Mouse (Mus musculus): ENCODE data around the gene Rnf215. TPM values are rescaled to one million over a fixed set of nuclear protein-coding genes. Genes with fewer than 3 reads are reported as not detected.
"Not testable (repeated sequence)": the region's sequence is repeated elsewhere in the genome, so short reads cannot be mapped to it uniquely, and the experiment has no call there.

Rnf215 gene
- polyA plus RNA-seq, 1 experiment from 2014 or later: 46.4 TPM

- H3K27me3 ChIP-seq: no peaks in the 10 kb centered on the region
- H3K4me3 ChIP-seq: no peak overlapping the region
- H3K9ac ChIP-seq: no peak overlapping the region
- ATAC-seq (ENCODE audit: low FRiP score, low read depth): no peak
- no peak overlapping the region for H3K27ac ChIP-seq (replicated peaks)
- H3K4me2 ChIP-seq: no peak overlapping the region
- 74% methylated on average over 7 of the region's 7 CpGs for WGBS
- no peaks in the 10 kb centered on the region for H3K36me3 ChIP-seq
- H3K4me1 ChIP-seq (replicated peaks): peaks cover 30% of the 10 kb centered on the region
- H3K9me3 ChIP-seq: no peaks in the 10 kb centered on the region
Observed at GRCm38 (mm10) chr11:4098816-4099215, 36.2 kb upstream of the Rnf215 start.

- H3K27ac ChIP-seq (replicated peaks): no peak overlapping the region
- no peaks in the 10 kb centered on the region for H3K27me3 ChIP-seq
- no peaks in the 10 kb centered on the region for H3K36me3 ChIP-seq
- peaks cover 26% of the 10 kb centered on the region for H3K4me1 ChIP-seq (replicated peaks)
- no peak overlapping the region for H3K9ac ChIP-seq
- H3K9me3 ChIP-seq: no peaks in the 10 kb centered on the region
- 65% methylated on average over 3 of the region's 3 CpGs for WGBS
- H3K4me3 ChIP-seq: no peak overlapping the region
- no peak for ATAC-seq (ENCODE audit: low FRiP score, low read depth)
- no peak overlapping the region for H3K4me2 ChIP-seq
Observed at GRCm38 (mm10) chr11:4099447-4099846, 35.6 kb upstream of the Rnf215 start.

GRCm38 (mm10) chr11:4101851-4102250 lies 33.2 kb upstream of the Rnf215 start:
- Histone ChIP-seq H3K4me1 (replicated peaks) (peaks cover 11% of the 10 kb centered on the region), H3K9me3 (no peaks in the 10 kb centered on the region), H3K4me2 (no peak overlapping the region), H3K27ac (replicated peaks) (no peak overlapping the region), H3K36me3 (no peaks in the 10 kb centered on the region), H3K4me3 (no peak overlapping the region), H3K9ac (no peak overlapping the region), H3K27me3 (no peaks in the 10 kb centered on the region)
- ATAC-seq (ENCODE audit: low FRiP score, low read depth): no peak
- WGBS: 90% methylated on average over 5 of the region's 5 CpGs

- no peak for ATAC-seq (ENCODE audit: low FRiP score, low read depth)
- H3K9me3 ChIP-seq: no peaks in the 10 kb centered on the region
- H3K9ac ChIP-seq: no peak overlapping the region
- no peak overlapping the region for H3K4me2 ChIP-seq
- 84% methylated on average over 14 of the region's 14 CpGs for WGBS
- no peak overlapping the region for H3K27ac ChIP-seq (replicated peaks)
- H3K36me3 ChIP-seq: no peaks in the 10 kb centered on the region
- H3K4me1 ChIP-seq (replicated peaks): no peaks in the 10 kb centered on the region
- no peaks in the 10 kb centered on the region for H3K27me3 ChIP-seq
- H3K4me3 ChIP-seq: no peak overlapping the region
Observed at GRCm38 (mm10) chr11:4103522-4103921, 31.5 kb upstream of the Rnf215 start.

- WGBS: 87% methylated on average over 5 of the region's 5 CpGs
- Histone ChIP-seq H3K27ac (replicated peaks) (no peak overlapping the region), H3K4me3 (no peak overlapping the region), H3K9ac (no peak overlapping the region), H3K27me3 (no peaks in the 10 kb centered on the region), H3K36me3 (no peaks in the 10 kb centered on the region), H3K4me2 (no peak overlapping the region), H3K4me1 (replicated peaks) (no peaks in the 10 kb centered on the region), H3K9me3 (no peaks in the 10 kb centered on the region)
- ATAC-seq (ENCODE audit: low FRiP score, low read depth): no peak
Observed at GRCm38 (mm10) chr11:4104989-4105388, 30.0 kb upstream of the Rnf215 start.

GRCm38 (mm10) chr11:4105444-4105843 lies 29.6 kb upstream of the Rnf215 start:
- peaks cover 3% of the 10 kb centered on the region; the same call in 1 of the 2 replicates for H3K36me3 ChIP-seq
- H3K27ac ChIP-seq (replicated peaks): no peak overlapping the region
- H3K9ac ChIP-seq: no peak overlapping the region
- WGBS: 81% methylated on average over 6 of the region's 6 CpGs
- H3K4me2 ChIP-seq: no peak overlapping the region
- H3K4me3 ChIP-seq: no peak overlapping the region
- no peaks in the 10 kb centered on the region for H3K27me3 ChIP-seq
- H3K4me1 ChIP-seq (replicated peaks): no peaks in the 10 kb centered on the region
- no peak for ATAC-seq (ENCODE audit: low FRiP score, low read depth)
- no peaks in the 10 kb centered on the region for H3K9me3 ChIP-seq

GRCm38 (mm10) chr11:4107901-4108300 lies 27.1 kb upstream of the Rnf215 start:
- H3K27ac ChIP-seq (replicated peaks); ATAC-seq (ENCODE audit: low FRiP score, low read depth); H3K36me3 ChIP-seq; H3K9me3 ChIP-seq; H3K4me2 ChIP-seq; H3K9ac ChIP-seq; H3K4me1 ChIP-seq (replicated peaks); H3K4me3 ChIP-seq; H3K27me3 ChIP-seq: not testable (repeated sequence)
- 94% methylated on average over 6 of the region's 6 CpGs for WGBS

GRCm38 (mm10) chr11:4108691-4109090 lies 26.3 kb upstream of the Rnf215 start:
- Histone ChIP-seq H3K4me2 (no peak overlapping the region), H3K9ac (no peak overlapping the region), H3K4me3 (no peak overlapping the region), H3K27me3 (no peaks in the 10 kb centered on the region), H3K4me1 (replicated peaks) (no peaks in the 10 kb centered on the region), H3K27ac (replicated peaks) (no peak overlapping the region), H3K9me3 (no peaks in the 10 kb centered on the region), H3K36me3 (peaks cover 4% of the 10 kb centered on the region; the same call in 1 of the 2 replicates)
- ATAC-seq (ENCODE audit: low FRiP score, low read depth): no peak
- WGBS: 84% methylated on average over 7 of the region's 7 CpGs

GRCm38 (mm10) chr11:4112033-4112432 lies 23.0 kb upstream of the Rnf215 start:
- no peak overlapping the region for H3K4me2 ChIP-seq
- H3K27ac ChIP-seq (replicated peaks): no peak overlapping the region
- H3K9me3 ChIP-seq: no peaks in the 10 kb centered on the region
- no peak overlapping the region for H3K4me3 ChIP-seq
- no peak overlapping the region for H3K9ac ChIP-seq
- no peaks in the 10 kb centered on the region for H3K27me3 ChIP-seq
- H3K4me1 ChIP-seq (replicated peaks): peaks cover 11% of the 10 kb centered on the region
- ATAC-seq (ENCODE audit: low FRiP score, low read depth): no peak
- 95% methylated on average over 4 of the region's 4 CpGs for WGBS
- H3K36me3 ChIP-seq: peaks cover 4% of the 10 kb centered on the region; the same call in 1 of the 2 replicates

GRCm38 (mm10) chr11:4112861-4113260 lies 22.1 kb upstream of the Rnf215 start:
- H3K9me3 ChIP-seq: no peaks in the 10 kb centered on the region
- ATAC-seq (ENCODE audit: low FRiP score, low read depth): no peak
- no peaks in the 10 kb centered on the region for H3K27me3 ChIP-seq
- H3K9ac ChIP-seq: no peak overlapping the region
- WGBS: 90% methylated on average over 6 of the region's 6 CpGs
- H3K4me1 ChIP-seq (replicated peaks): peaks cover 20% of the 10 kb centered on the region
- no peak overlapping the region for H3K4me3 ChIP-seq
- H3K27ac ChIP-seq (replicated peaks): no peak overlapping the region
- H3K4me2 ChIP-seq: no peak overlapping the region
- H3K36me3 ChIP-seq: peaks cover 4% of the 10 kb centered on the region; the same call in 1 of the 2 replicates

GRCm38 (mm10) chr11:4113496-4113895 lies 21.5 kb upstream of the Rnf215 start:
- Histone ChIP-seq H3K4me1 (replicated peaks) (peaks cover 26% of the 10 kb centered on the region), H3K9me3 (no peaks in the 10 kb centered on the region), H3K36me3 (peaks cover 4% of the 10 kb centered on the region; the same call in 1 of the 2 replicates), H3K27ac (replicated peaks) (no peak overlapping the region), H3K4me2 (no peak overlapping the region), H3K27me3 (no peaks in the 10 kb centered on the region), H3K4me3 (no peak overlapping the region), H3K9ac (no peak overlapping the region)
- ATAC-seq (ENCODE audit: low FRiP score, low read depth): no peak
- 83% methylated on average over 4 of the region's 4 CpGs for WGBS

- Histone ChIP-seq H3K9me3 (no peaks in the 10 kb centered on the region), H3K27me3 (no peaks in the 10 kb centered on the region), H3K27ac (replicated peaks) (no peak overlapping the region), H3K9ac (no peak overlapping the region), H3K4me3 (no peak overlapping the region), H3K4me2 (no peak overlapping the region), H3K4me1 (replicated peaks) (peaks cover 31% of the 10 kb centered on the region), H3K36me3 (peaks cover 4% of the 10 kb centered on the region; the same call in 1 of the 2 replicates)
- ATAC-seq (ENCODE audit: low FRiP score, low read depth): no peak
- 84% methylated on average over 6 of the region's 6 CpGs for WGBS
Observed at GRCm38 (mm10) chr11:4113970-4114369, 21.0 kb upstream of the Rnf215 start.

GRCm38 (mm10) chr11:4114541-4114940 lies 20.5 kb upstream of the Rnf215 start:
- not testable (repeated sequence) for H3K27ac ChIP-seq (replicated peaks); H3K4me3 ChIP-seq; H3K9ac ChIP-seq; H3K9me3 ChIP-seq; H3K4me2 ChIP-seq; ATAC-seq (ENCODE audit: low FRiP score, low read depth); H3K36me3 ChIP-seq; H3K27me3 ChIP-seq
- 78% methylated on average over 6 of the region's 6 CpGs for WGBS
- H3K4me1 ChIP-seq (replicated peaks): peaks cover 33% of the 10 kb centered on the region
